In the genomic region with DNA sequence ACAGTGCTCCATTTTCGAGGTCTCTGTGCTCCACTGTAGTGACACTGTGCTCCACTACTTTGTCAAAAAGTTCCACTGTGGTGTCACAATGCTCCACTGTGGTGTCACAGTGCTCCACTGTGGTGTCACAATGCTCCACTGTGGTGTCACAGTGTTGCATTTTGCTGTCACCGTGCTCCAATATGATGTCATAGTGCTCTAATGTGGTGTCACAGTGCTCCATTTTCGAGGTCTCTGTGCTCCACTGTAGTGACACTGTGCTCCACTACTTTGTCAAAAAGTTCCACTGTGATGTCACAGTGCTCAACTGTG, we compare ENCODE assay signal across 7 mouse cellular contexts.
A peak's percentile ranks its signal among the peaks of the same experiment; 100 is the strongest.
DNase-seq lines count a peak whose midpoint lies in the region; ATAC-seq and TF ChIP-seq lines count a peak whose summit lies in the region.
"Not testable (repeated sequence)": the region's sequence is repeated elsewhere in the genome, so short reads cannot be mapped to it uniquely, and the experiment has no call there.

No protein-coding gene starts in this region.

- H3K27me3 ChIP-seq in forebrain, embryonic 11.5 days (ENCODE audit: control insufficient read depth, insufficient read depth, low read length); heart, embryonic 12.5 days (replicated peaks); hindbrain, postnatal 0 days (ENCODE audit: insufficient read depth, low read length); limb, embryonic 12.5 days; lung, embryonic 14.5 days (ENCODE audit: insufficient read depth, low read length); midbrain, embryonic 12.5 days; stomach, embryonic 16.5 days (ENCODE audit: control insufficient read depth, insufficient read depth, low read length): not testable (repeated sequence)

- not testable (repeated sequence) for H3K27ac ChIP-seq in forebrain, embryonic 11.5 days (ENCODE audit: low read depth, low read length); heart, embryonic 12.5 days (ENCODE audit: poor library complexity, severe bottlenecking); hindbrain, postnatal 0 days; limb, embryonic 12.5 days; lung, embryonic 14.5 days (ENCODE audit: low read depth); midbrain, embryonic 12.5 days (replicated peaks); stomach, embryonic 16.5 days (ENCODE audit: low read length)

- H3K36me3 ChIP-seq in forebrain, embryonic 11.5 days (ENCODE audit: control insufficient read depth, insufficient read depth, low read length); heart, embryonic 12.5 days; hindbrain, postnatal 0 days (ENCODE audit: insufficient read depth, low read length); limb, embryonic 12.5 days; lung, embryonic 14.5 days (ENCODE audit: insufficient read depth); midbrain, embryonic 12.5 days; stomach, embryonic 16.5 days (ENCODE audit: control insufficient read depth, insufficient read depth, low read length): not testable (repeated sequence)

- TF ChIP-seq CTCF in hindbrain, postnatal 0 days (IDR thresholded peaks at IDR 0.05; ENCODE audit: low read depth); lung, embryonic 14.5 days (IDR thresholded peaks at IDR 0.05; ENCODE audit: low read depth): not testable (repeated sequence)

- not testable (repeated sequence) for H3K9ac ChIP-seq in forebrain, embryonic 11.5 days (ENCODE audit: low read length); heart, embryonic 12.5 days; hindbrain, postnatal 0 days (replicated peaks; ENCODE audit: low read length); limb, embryonic 12.5 days (replicated peaks); lung, embryonic 14.5 days; midbrain, embryonic 12.5 days (replicated peaks); stomach, embryonic 16.5 days (ENCODE audit: low read length)

- not testable (repeated sequence) for H3K4me2 ChIP-seq in forebrain, embryonic 11.5 days (ENCODE audit: low read depth, low read length, severe bottlenecking); heart, embryonic 12.5 days; hindbrain, postnatal 0 days (ENCODE audit: low read depth, low read length); limb, embryonic 12.5 days; lung, embryonic 14.5 days; midbrain, embryonic 12.5 days (replicated peaks); stomach, embryonic 16.5 days (ENCODE audit: low read depth, low read length)

- WGBS in forebrain, embryonic 11.5 days = 79% methylated on average over 2 of the region's 3 CpGs
- 45% methylated on average over 3 of the region's 3 CpGs for WGBS in heart, embryonic 12.5 days
- 34% methylated on average over 3 of the region's 3 CpGs for WGBS in hindbrain, postnatal 0 days
- WGBS in limb, embryonic 12.5 days = 54% methylated on average over 3 of the region's 3 CpGs
- 60% methylated on average over 1 of the region's 3 CpGs for WGBS in lung, embryonic 14.5 days
- WGBS in midbrain, embryonic 12.5 days = 55% methylated on average over 3 of the region's 3 CpGs
- WGBS in stomach, embryonic 16.5 days = 22% methylated on average over 1 of the region's 3 CpGs

- H3K4me1 ChIP-seq in forebrain, embryonic 11.5 days (replicated peaks; ENCODE audit: control insufficient read depth, insufficient read depth, low read length); heart, embryonic 12.5 days (replicated peaks); hindbrain, postnatal 0 days (ENCODE audit: insufficient read depth, low read length); limb, embryonic 12.5 days (replicated peaks); lung, embryonic 14.5 days (ENCODE audit: insufficient read depth); midbrain, embryonic 12.5 days; stomach, embryonic 16.5 days (ENCODE audit: control insufficient read depth, insufficient read depth, low read length): not testable (repeated sequence)

- DNase-seq in forebrain, embryonic 11.5 days (ENCODE audit: low spot score); hindbrain, postnatal 0 days (ENCODE audit: low spot score); lung, embryonic 14.5 days: not testable (repeated sequence)

- H3K9me3 ChIP-seq in forebrain, embryonic 11.5 days (ENCODE audit: control insufficient read depth, low read length) = peaks cover 23% of the 10 kb centered on the region
- peaks cover 92% of the 10 kb centered on the region for H3K9me3 ChIP-seq in heart, embryonic 12.5 days (replicated peaks)
- peaks cover 13% of the 10 kb centered on the region; the same call in 1 of the 2 replicates for H3K9me3 ChIP-seq in hindbrain, postnatal 0 days (ENCODE audit: low read length)
- H3K9me3 ChIP-seq in limb, embryonic 12.5 days = peaks cover 84% of the 10 kb centered on the region
- peaks cover 15% of the 10 kb centered on the region; the same call in 1 of the 2 replicates for H3K9me3 ChIP-seq in lung, embryonic 14.5 days (ENCODE audit: low read depth, low read length)
- H3K9me3 ChIP-seq in midbrain, embryonic 12.5 days = peaks cover 73% of the 10 kb centered on the region
- not testable (repeated sequence) for H3K9me3 ChIP-seq in stomach, embryonic 16.5 days (replicated peaks; ENCODE audit: control insufficient read depth, low read length)

- H3K4me3 ChIP-seq in forebrain, embryonic 11.5 days (ENCODE audit: low read depth, low read length); heart, embryonic 12.5 days; hindbrain, postnatal 0 days (ENCODE audit: low read length); limb, embryonic 12.5 days (replicated peaks); lung, embryonic 14.5 days (ENCODE audit: low read depth, low read length); midbrain, embryonic 12.5 days; stomach, embryonic 16.5 days (replicated peaks; ENCODE audit: low read length): not testable (repeated sequence)

- ATAC-seq in forebrain, embryonic 11.5 days (replicated peaks; ENCODE audit: low FRiP score) = peak; percentile 67
- peak; percentile 56; the same call in 1 of the 2 replicates for ATAC-seq in heart, embryonic 12.5 days (ENCODE audit: insufficient number of reproducible peaks, low FRiP score)
- peak; percentile 60; the same call in 1 of the 2 replicates for ATAC-seq in hindbrain, postnatal 0 days
- ATAC-seq in limb, embryonic 12.5 days (ENCODE audit: insufficient number of reproducible peaks, insufficient read depth, low FRiP score, low TSS enrichment, low read depth) = peak; percentile 63; the same call in 1 of the 2 replicates
- ATAC-seq in lung, embryonic 14.5 days (ENCODE audit: insufficient read depth) = 0 out of 2 replicates have a peak, but pooled peaks have one; percentile 38
- ATAC-seq in midbrain, embryonic 12.5 days (ENCODE audit: low FRiP score, low read depth) = peak; percentile 50; the same call in 1 of the 2 replicates
- ATAC-seq in stomach, embryonic 16.5 days (ENCODE audit: insufficient read depth, low FRiP score) = peak; percentile 44; the same call in 1 of the 2 replicates
